Mouse (Mus musculus) CD4-positive naive resting alpha-beta T cell, adult 76 days (primary cell): Measurements from ENCODE around the gene Fam57b. TPM values are rescaled to one million over a fixed set of nuclear protein-coding genes. Genes with fewer than 3 reads are reported as not detected.

Experiments
- total RNA-seq: library from RNA; stranded (reverse); gene quantifications from one replicate; pipeline ENCODE4 v1.2.4, GENCODE M21; 2023

Fam57b gene
- not detected for total RNA-seq

GRCm38 (mm10) chr7:126797411-126798126 lies at the start of gene Fam57b:
Gene Fam57b (plus strand): TSS chr7:126797668.

GRCm38 (mm10) chr7:126759050-126759671 lies 38.3 kb upstream of the Fam57b start, which contains the start of gene Mapk3:
Gene Mapk3 (plus strand): TSS chr7:126759601.

GRCm38 (mm10) chr7:126766201-126766600 lies 31.3 kb upstream of the Fam57b start, which contains the start of gene Gdpd3:
Gene Gdpd3 (plus strand): TSS chr7:126766334.

GRCm38 (mm10) chr7:126776598-126777057 lies 20.8 kb upstream of the Fam57b start, which contains the start of gene Ypel3:
Gene Ypel3 (plus strand): TSS chr7:126776955.

GRCm38 (mm10) chr7:126780971-126781635 lies 16.4 kb upstream of the Fam57b start, which contains the start of gene Tbx6:
Gene Tbx6 (plus strand): TSS chr7:126781483.

GRCm38 (mm10) chr7:126791851-126792720 lies 5.4 kb upstream of the Fam57b start, which contains the start of gene Ppp4c:
Gene Ppp4c (minus strand): TSS chr7:126792496.

GRCm38 (mm10) chr7:126831539-126831938 lies 34.1 kb downstream of the Fam57b start, which contains the start of gene 4930451I11Rik:
Gene 4930451I11Rik (minus strand): TSS chr7:126831639.

GRCm38 (mm10) chr7:126847116-126847420 lies 49.6 kb downstream of the Fam57b start, which contains the start of gene Doc2a:
Gene Doc2a (plus strand): TSS chr7:126847416.

GRCm38 (mm10) chr7:126861429-126862130 lies 64.1 kb downstream of the Fam57b start, which contains the start of gene Hirip3:
Gene Hirip3 (plus strand): TSS chr7:126861972.

GRCm38 (mm10) chr7:126862147-126862784 lies 64.8 kb downstream of the Fam57b start, which contains the start of gene Ino80e:
Gene Ino80e (minus strand): TSS chr7:126862377.

Other genes starting within 250 kb of the Fam57b start
- gene Eif3c, start 231.3 kb upstream of the Fam57b start, total RNA-seq = 106 TPM
- gene Apobr, start 212.7 kb upstream of the Fam57b start, total RNA-seq = 4.6 TPM
- gene Cln3, start 211.9 kb upstream of the Fam57b start, total RNA-seq = 90.5 TPM
- gene Il27, start 202.7 kb upstream of the Fam57b start, total RNA-seq = not detected
- gene Nupr1, start 166.8 kb upstream of the Fam57b start, total RNA-seq = not detected
- 58.8 TPM for gene Sgf29, start 148.4 kb upstream of the Fam57b start, total RNA-seq
- 0.59 TPM for gene Sult1a1, start 121.2 kb upstream of the Fam57b start, total RNA-seq
- 127 TPM for gene Bola2, start 102.3 kb upstream of the Fam57b start, total RNA-seq
- 6.8 TPM for gene Slx1b, start 101.9 kb upstream of the Fam57b start, total RNA-seq
- 1,152 TPM for gene Coro1a, start 89.9 kb upstream of the Fam57b start, total RNA-seq
- 29.3 TPM for gene Mapk3, start 38.1 kb upstream of the Fam57b start, total RNA-seq
- gene Gdpd3, start 31.3 kb upstream of the Fam57b start, total RNA-seq = 2.6 TPM
- gene Ypel3, start 20.7 kb upstream of the Fam57b start, total RNA-seq = 256 TPM
- 8.0 TPM for gene Tbx6, start 16.2 kb upstream of the Fam57b start, total RNA-seq
- 239 TPM for gene Ppp4c, start 5.2 kb upstream of the Fam57b start, total RNA-seq
- not detected for gene 4930451I11Rik, start 34.0 kb downstream of the Fam57b start, total RNA-seq
- gene Doc2a, start 49.7 kb downstream of the Fam57b start, total RNA-seq = not detected
- gene Hirip3, start 64.3 kb downstream of the Fam57b start, total RNA-seq = 24.4 TPM
- 60.5 TPM for gene Ino80e, start 64.7 kb downstream of the Fam57b start, total RNA-seq
- gene Taok2, start 87.0 kb downstream of the Fam57b start, total RNA-seq = 72.3 TPM
- 22.6 TPM for gene Tmem219, start 125.2 kb downstream of the Fam57b start, total RNA-seq
- gene Kctd13, start 131.2 kb downstream of the Fam57b start, total RNA-seq = 37.3 TPM
- not detected for gene Asphd1, start 151.9 kb downstream of the Fam57b start, total RNA-seq
- gene Sez6l2, start 152.9 kb downstream of the Fam57b start, total RNA-seq = 6.1 TPM
- gene Cdipt, start 178.2 kb downstream of the Fam57b start, total RNA-seq = 99.9 TPM
- gene Cdiptos, start 178.4 kb downstream of the Fam57b start, total RNA-seq = 0.62 TPM
- 25.5 TPM for gene Mvp, start 217.0 kb downstream of the Fam57b start, total RNA-seq
- gene Pagr1b, start 218.8 kb downstream of the Fam57b start, total RNA-seq = 5.4 TPM
- gene Pagr1a, start 219.7 kb downstream of the Fam57b start, total RNA-seq = 26.5 TPM
- 32.5 TPM for gene Gm42742, start 223.4 kb downstream of the Fam57b start, total RNA-seq
- 5.3 TPM for gene Prrt2, start 223.5 kb downstream of the Fam57b start, total RNA-seq
- gene Maz, start 229.4 kb downstream of the Fam57b start, total RNA-seq = 197 TPM
- gene Kif22, start 244.8 kb downstream of the Fam57b start, total RNA-seq = 3.0 TPM